Mouse (Mus musculus) brain, embryonic 18.5 days (tissue): ENCODE measurements around the gene Plekhg3.

ENCODE experiments used
- DNase-seq: peaks from one replicate; pipeline ENCODE4 v3.0.0-alpha.2; 2012; ENCODE audit warnings: low read depth, low spot score

The Plekhg3 gene

DNA sequence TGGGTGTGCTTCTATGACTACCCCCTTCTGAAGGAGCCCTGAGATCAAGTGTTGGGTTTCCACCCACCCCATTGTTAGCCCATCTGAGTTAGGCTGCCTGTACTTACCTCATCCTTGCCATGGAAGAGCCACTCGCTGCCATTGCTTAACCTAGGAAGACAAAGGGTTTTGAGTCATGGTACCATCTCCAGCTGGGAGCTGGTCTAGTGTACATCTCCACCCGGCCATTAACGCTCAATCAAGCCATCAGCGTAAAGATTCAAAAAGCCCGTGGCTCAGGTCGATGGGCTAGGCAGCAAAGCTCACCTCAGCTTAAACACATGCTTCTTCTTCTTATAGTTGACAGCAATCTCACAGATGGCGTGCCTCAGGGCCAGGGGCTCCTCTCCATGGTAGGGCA is 52.8 kb downstream of the Plekhg3 start:
- DNase-seq = no peak

DNA sequence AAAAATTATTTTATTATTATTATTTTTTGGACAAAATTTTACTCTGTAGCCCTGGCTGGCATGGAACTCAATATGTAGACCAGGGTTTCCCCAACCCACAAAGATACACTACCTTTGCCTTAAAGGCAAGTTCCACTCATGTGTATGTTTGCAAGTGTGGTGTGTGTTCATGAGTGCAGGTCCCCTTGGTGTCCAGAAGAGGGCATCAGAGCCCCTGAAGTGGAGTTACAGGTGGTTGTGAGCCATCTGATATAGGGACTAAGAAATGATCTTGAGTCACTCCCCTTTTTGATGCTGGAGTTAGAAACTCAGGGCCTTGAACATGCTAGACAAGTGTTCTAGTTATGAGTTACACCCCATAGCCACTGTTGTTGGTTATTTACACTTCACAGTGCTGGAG is 54.3 kb downstream of the Plekhg3 start:
- DNase-seq = no peak

DNA sequence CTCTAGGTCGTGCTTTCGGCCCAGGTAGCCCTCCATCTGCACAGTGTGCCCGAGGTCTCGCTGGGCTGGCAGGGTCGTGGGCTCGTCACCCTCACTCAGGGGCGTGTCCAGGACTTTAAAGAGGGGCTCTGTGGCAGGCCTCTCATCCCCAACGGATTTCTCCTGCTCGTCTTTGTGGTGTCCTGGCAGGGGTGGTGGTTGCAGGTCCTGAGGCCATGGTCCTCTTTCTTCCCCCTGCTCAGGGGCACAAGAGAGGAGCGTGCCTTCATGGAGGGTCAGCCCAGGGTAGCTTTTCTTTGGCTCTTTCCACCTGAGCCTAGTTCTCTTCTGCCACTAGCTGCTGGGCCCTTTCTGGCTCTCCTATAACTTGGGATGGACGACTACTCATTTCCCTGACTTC is 56.7 kb downstream of the Plekhg3 start:
- DNase-seq = no peak

DNA sequence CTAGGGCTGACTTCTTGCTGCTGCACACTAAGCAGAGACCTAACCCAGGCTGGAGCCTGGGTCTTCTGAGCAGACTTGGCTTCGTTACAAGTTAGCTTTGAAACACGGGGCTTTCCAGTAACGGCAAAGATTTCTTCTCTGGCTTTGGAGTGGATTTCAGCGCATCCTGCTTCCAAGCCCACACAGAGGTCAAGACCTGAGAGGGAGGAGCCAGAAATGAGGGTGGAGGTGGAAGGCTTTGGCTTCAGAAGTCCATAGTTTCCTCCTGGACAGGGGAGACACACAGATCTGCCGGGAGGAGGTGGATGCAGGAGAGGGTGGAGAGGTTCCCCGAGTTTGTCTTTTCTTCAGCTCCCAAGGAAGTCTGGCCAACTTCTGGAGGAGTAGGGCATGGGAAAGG is 58.8 kb downstream of the Plekhg3 start:
- DNase-seq = no peak

DNA sequence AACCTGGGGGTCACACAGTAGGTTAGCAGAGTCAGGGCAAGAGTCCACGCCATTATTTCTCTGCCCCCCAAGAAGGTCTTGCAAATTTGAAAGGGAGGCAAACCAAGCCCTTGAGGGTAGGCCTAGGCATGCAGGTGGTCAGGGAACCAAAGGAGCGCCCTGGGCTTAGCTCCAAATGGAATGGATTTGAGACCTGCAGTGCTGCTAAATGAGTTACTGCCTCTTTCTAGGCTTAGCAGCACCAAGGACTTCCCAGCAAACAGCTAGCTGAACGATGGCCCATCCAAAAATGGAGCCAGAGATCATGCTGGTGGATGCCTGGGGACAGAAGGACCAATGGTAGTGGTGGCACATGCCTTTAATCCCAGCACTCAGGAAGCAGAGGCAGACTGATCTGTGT is 60.3 kb downstream of the Plekhg3 start:
- DNase-seq = no peak

- DNase-seq = no peak
Measured at GRCm38 (mm10) chr12:76592213-76592612, 61.5 kb downstream of the Plekhg3 start.

GRCm38 (mm10) chr12:76593254-76593653 is 62.6 kb downstream of the Plekhg3 start:
- no peak for DNase-seq

DNA sequence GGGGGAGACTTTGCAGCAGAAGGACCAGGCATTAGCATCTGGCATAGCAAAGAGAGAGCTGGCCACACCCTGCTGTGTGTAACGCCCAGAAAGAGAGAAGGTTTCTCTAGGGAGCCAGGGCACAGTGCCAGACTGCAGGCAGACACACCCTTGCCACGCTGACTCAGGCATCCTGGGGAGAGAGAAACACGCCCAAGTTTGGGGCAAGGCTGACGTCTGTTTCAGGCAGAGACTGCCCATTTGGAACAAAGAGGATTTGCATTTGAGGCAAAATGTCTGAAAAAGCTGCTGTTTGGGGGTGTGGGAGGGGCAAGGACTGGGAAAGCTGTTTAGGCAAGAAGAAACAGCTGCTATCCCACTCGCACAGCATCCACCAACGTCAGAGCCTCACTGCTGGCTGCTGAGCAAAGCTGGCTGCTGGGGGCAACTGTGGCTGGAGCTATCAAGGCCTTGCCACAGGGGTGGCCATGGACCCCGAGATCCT is 63.2 kb downstream of the Plekhg3 start:
- no peak for DNase-seq

GRCm38 (mm10) chr12:76594556-76594955 is 63.9 kb downstream of the Plekhg3 start:
- no peak for DNase-seq

DNA sequence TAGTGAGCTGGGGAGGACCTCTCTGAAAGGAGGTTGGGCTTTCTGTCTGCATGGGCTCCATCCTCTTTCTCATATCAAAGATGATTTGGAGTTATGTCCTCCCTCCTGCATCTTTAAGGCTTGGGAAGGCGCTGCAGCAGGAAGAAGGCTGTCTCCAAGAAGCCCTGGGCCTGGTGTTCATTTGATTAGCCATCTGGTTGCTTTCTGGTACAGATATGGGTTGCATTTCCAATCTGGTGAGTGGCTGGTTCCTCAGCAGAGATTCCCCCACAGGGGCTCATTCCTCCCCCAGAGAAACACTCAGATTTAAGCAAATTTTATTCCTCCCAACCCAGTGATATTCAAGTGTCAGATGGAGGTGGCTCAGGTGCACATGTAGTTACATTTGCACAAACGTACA is 65.1 kb downstream of the Plekhg3 start:
- DNase-seq = no peak

DNA sequence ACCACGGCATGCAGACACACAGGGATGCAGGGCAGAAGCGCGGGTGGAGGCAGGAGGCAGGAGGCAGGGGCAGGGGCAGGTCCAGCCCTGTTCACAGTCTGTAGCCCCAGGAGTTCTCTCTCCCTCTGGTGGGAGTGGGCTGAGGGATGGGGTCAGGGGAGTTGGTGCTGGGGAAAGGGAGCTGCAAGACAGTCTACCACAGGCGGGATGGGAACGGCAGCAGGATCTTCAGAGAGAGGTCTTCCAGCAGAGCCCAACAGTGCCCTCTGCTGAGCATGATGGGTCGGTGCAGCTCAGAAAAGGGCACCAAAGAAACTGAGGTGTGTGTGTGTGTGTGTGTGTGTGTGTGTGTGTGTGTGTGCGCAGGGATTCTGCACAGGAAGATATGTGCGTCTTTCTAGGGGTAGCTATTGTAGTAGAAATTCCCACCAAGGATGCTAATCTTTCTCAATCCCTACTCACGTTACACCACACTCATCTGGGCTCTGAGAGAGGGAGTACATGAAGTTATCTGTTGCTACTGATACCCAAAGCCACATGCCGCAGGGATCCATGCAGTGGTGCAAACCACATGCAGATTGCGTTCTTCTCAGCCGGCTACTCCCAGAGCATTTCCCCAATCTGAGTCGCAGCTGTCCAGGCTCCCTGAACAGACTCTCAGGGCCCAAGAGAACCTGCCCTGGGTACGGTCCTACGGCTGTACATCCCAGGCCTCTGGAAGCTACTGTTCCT is 65.8 kb downstream of the Plekhg3 start:
- peak; percentile 30 for DNase-seq

DNA sequence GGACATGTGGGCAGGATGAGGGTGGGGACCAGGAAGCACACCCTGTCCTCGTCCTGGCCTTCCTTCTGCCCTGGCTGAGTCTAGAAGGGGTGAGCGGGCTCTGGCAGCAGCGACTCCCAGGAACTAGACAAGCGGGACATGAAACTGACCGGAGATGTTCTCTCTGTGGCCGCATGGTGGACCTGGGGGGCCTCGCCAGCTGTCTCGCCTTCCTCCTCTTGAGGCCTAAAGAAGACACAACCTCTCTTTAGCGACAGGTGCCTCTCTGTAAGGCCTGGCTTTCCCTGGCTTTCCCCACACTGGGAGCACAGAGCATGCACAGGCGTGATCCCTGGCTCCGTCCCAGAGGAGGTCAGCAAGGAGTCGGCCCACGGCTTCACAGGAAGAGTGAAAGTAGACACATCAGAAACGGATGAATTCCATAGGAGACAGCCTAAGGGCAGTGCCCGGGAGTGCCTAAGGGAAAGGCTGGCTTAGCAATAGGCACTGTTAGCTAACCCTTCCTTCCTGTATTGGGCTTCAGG is 66.9 kb downstream of the Plekhg3 start:
- DNase-seq = no peak

- no peak for DNase-seq
Measured at GRCm38 (mm10) chr12:76598196-76598928, 67.7 kb downstream of the Plekhg3 start.

DNA sequence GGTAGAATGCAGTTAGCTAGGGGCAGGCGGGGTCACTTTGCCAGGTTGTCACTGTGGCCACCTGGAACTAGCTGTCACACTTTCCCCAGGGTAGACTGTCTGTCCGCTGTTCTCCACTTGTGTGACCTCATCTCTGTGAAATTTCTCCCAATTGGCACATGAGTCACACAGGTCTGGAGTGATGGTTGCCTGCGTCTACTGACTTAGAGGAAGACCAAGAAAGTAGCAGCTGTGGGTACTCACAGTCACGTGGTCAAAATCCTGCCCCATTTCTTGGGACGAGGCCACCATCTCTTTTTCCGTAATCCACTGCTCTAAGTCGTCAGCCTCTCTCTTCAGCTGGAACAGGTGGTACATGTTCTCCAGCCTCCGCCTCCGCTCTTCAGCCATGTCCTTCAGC is 73.1 kb downstream of the Plekhg3 start:
- no peak for DNase-seq

GRCm38 (mm10) chr12:76604546-76604945 is 73.9 kb downstream of the Plekhg3 start:
- DNase-seq = no peak

GRCm38 (mm10) chr12:76605837-76606236 is 75.1 kb downstream of the Plekhg3 start:
- DNase-seq = no peak

- DNase-seq = no peak
Measured at GRCm38 (mm10) chr12:76608241-76608640, 77.5 kb downstream of the Plekhg3 start.

DNA sequence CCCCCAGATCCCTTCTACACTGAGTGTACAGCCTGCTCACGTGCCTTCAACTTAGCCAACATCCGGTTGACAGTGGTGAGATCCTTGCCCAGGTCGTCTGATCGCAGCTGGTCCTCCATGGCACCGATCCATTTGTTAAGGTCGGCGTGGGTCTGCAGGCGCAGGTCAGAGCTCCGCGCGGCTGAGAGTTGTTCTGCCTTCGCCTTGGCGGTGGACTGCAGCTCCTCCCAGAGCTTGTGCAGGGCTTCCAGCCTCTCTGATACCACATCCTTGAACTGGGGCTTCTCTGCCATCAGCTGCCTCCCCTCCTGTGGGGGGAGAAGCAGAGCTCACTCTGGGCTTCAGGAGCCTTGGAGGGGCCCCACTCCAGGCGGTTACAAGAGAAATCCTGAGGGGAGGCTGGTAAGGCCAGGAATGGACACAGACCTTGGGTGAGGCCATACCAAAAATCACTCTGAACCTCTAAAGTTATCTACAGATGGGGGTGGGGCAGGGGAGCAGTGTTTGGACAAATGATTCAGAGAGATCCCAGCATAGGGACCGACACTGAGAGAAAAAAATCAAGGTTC is 78.4 kb downstream of the Plekhg3 start:
- no peak for DNase-seq

GRCm38 (mm10) chr12:76612621-76613020 is 81.9 kb downstream of the Plekhg3 start:
- no peak for DNase-seq

DNA sequence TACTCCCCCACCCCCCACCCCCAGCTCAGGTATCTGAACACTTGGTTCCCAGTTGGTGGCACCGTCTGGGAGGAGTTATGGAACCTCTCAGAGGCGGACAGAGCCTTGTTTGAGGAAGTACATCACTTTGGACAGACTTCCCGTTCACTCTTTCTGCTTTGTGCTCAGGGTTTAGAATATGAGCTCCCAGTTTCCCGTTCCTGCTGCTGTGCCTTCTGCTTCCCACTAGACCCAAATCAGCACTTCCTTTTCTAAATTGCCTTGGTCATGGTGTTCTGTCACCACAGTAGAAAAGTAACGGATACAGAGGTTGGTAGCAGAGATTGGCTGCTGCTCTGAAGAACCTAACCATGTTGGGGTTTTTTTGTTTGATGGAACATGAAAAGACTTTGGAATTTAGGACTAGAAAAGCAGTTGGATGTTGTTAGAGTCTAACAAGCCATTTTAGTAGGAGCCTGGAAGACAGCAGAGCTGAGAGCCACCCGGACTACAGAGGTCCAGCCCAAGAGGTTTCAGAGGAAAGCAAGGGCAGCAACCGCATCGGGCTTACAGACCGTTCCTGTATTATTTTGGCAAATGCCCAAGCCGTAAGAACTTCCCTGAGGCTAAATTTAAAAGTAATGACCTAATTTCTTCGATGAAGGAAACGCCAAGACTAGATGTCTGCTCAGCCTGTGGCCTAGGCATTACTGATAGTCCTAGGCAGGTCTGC is 84.3 kb downstream of the Plekhg3 start:
- no peak for DNase-seq

DNA sequence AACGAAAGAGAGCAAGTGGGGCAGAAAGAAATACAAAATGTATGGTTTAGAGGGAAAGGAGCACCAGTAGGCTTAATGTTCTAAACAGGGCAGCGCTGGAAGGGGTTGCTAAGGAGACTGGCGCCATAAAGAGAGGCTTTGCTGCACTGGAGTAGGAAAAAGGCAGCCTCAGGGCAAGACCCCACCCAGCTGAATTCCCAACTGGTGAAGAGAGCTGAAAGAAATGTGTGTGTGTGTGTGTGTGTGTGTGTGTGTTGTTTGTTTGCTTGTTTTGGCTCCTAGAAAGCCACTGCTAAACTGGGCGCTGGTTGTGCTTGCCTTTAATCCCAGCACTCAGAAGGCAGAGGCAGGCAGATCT is 84.9 kb downstream of the Plekhg3 start:
- no peak for DNase-seq

DNA sequence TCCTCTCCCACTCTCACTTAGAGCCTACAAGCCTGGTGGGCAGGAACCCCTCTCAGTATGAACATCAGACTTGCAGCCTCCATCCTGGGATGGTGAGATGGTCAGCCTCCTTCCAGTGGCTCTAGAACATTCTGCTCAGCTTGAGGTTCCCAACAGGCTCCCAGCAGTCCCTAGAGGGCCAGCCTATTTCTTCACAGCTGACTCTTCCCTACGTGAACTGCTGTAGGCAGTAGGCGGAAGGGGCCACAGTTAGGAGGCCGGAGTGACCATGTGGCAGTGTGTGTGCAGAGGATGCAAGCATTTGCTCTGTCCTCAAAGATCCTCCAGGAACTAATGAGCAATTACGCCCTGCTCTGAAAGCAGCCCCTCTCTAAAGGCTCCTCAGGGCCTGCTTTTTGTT is 87.5 kb downstream of the Plekhg3 start:
- DNase-seq = no peak
